Mouse (Mus musculus): ENCODE results near the gene Gm4181.
"Not testable (repeated sequence)": the region's sequence is repeated elsewhere in the genome, so short reads cannot be mapped to it uniquely, and the experiment has no call there.

Gene Gm4181

GRCm38 (mm10) chr14:51635566-51635965, at the start of gene Gm4181:
Gene Gm4181, minus strand, starts transcription at chr14:51635666.
- DNase-seq (ENCODE audit: low spot score in 2 of 2): not testable (repeated sequence)

- no peak for DNase-seq (ENCODE audit: low spot score in 2 of 2)
Measured at GRCm38 (mm10) chr14:51677269-51677668, 41.8 kb upstream of the Gm4181 start.

GRCm38 (mm10) chr14:51632426-51632825, 3.0 kb downstream of the Gm4181 start:
- DNase-seq (ENCODE audit: low spot score in 2 of 2): peak; percentile 5 to 16

- DNase-seq (ENCODE audit: low spot score in 2 of 2): no peak
Measured at GRCm38 (mm10) chr14:51611210-51611609, 24.3 kb downstream of the Gm4181 start, which contains the start of gene Gm17078. Gene Gm17078, minus strand, starts transcription at chr14:51611310.

- DNase-seq (ENCODE audit: low spot score in 2 of 2): not testable (repeated sequence)
Measured at GRCm38 (mm10) chr14:51592039-51592438, 43.4 kb downstream of the Gm4181 start, which contains the start of gene Gm17174. Gene Gm17174, minus strand, starts transcription at chr14:51592139.

Data from urinary bladder, postnatal 36 days (tissue).